Mouse (Mus musculus): ENCODE measurements at regions not wholly inside any gene's neighbourhood (a gene's known extent, or its start where the extent isn't known, plus 50 kb on each side); places are given as distances from the start of the nearest gene placed in this dataset.

GRCm38 (mm10) chr10:126176759-126177473 is 210.9 kb downstream of the Lrig3 start:
- DNase-seq, result no peak

DNA sequence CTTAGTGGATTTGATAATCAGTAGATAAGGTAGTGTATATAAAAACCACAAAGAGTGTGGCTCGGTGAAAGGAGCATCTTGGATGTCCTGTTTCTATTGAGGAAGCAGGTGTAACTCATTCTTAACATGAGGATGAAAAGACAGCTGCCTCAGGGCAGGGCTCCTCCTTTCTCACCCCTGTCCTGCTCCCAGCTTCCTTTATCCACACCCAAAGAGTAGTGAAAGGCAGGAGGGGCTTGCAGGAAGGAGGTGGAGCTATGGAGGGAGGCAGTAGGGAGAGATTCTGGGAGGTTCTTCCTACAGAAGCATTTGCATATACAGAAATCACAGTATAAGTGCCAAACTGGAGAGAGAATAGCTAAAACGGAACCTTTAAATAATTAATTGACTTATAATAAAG is 216.4 kb downstream of the Lrig3 start:
- DNase-seq, result no peak

GRCm38 (mm10) chr10:126183961-126184360 is 218.0 kb downstream of the Lrig3 start:
- DNase-seq, result no peak

GRCm38 (mm10) chr10:126185410-126185809 is 219.4 kb downstream of the Lrig3 start:
- no peak for DNase-seq

DNA sequence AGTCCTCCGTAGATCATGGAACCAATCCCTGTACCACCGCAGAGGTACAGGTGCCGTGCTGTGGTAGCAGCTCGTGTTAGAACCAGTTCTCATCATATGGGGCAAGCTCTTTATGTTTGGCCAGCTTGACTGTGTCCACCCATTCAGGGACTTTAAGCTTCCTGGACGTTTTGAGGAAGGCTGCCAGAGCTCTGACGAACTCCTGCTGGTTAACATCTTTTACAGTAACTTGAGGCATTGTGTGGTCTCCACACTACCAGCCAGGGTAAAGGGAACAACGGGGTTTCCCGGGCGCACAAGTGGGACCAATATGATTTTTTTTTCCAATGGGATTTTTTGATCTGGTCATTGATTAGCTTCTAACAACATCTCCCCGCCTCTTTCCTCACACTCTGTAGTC is 220.1 kb downstream of the Lrig3 start:
- DNase-seq, result no peak

DNA sequence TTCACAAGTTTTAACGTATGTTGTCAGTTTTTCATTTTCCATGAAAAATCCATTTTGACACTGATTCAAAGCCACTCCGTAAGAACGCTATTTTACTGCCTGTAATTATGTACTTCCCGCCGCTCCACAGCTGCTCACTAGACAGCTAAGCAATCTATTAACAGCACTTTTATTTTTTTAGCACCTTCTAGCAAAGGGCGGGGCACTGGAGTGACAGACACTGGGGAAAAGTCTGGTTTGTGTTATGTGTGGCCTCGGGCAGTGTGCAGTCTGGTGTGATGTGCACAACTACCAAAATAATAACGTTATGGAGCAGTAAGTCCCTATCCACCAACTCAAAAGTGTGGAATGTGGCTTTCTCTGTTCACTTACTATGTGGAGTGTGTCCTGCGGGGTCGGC is 223.0 kb downstream of the Lrig3 start:
- no peak for DNase-seq

Measured in lung, postnatal 4 days (tissue).